In the genomic region with DNA sequence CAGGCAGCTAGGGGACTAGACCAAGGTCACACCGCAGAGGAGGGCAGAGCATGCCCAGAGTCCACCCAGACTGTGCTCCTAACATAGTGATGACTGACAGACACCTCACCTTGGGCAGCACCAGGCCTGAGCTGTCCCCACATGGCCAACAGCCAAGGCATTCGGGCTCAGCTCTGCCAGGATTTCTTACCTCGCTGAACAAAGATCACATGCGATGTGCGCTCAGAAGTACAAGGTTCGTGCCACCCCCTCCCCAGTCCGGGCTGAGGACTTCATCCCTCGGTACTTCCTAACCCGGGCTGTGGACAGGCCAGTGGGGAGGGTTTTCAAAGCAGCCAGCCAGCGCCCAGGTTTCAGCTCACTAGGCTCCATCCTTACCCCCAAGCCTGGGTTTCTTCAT, we compare ENCODE assay signal across 10 mouse cellular contexts. TPM values are rescaled to one million over a fixed set of nuclear protein-coding genes. Genes with fewer than 3 reads are reported as not detected.
DNase-seq lines count a peak whose midpoint lies in the region; ATAC-seq and TF ChIP-seq lines count a peak whose summit lies in the region.
"Had no signal": no experiment of that assay in that cellular context is flagged by ENCODE, and none has a peak within 500 bp of the region (broad histone marks: within the 10 kb centered on the region; RNA-seq: fewer than 3 reads in every experiment).

No protein-coding gene starts in this region.

- H3K36me3 ChIP-seq in E14TG2a.4 (ENCODE audit: insufficient read depth, low read length): peaks cover 4% of the 10 kb centered on the region; the same call in 1 of the 2 replicates
- no peaks in the 10 kb centered on the region for H3K36me3 ChIP-seq in hindbrain, embryonic 11.5 days (ENCODE audit: control insufficient read depth, insufficient read depth, low read length)

- no peak for ATAC-seq in hindbrain, embryonic 11.5 days (ENCODE audit: low FRiP score)
- ATAC-seq: activated CD4-positive, CD25-positive, alpha-beta regulatory T cell, adult 4 months had no signal

- H3K4me2 ChIP-seq in hindbrain, embryonic 11.5 days (replicated peaks; ENCODE audit: low read depth, low read length): no peak overlapping the region; the same call in 1 of the 2 replicates

- H3K27me3 ChIP-seq in E14TG2a.4 (ENCODE audit: insufficient read depth, low read length): peaks cover 66% of the 10 kb centered on the region
- peaks cover 37% of the 10 kb centered on the region for H3K27me3 ChIP-seq in hindbrain, embryonic 11.5 days (ENCODE audit: control insufficient read depth, insufficient read depth, low read length)

- H3K9ac ChIP-seq in hindbrain, embryonic 11.5 days (ENCODE audit: low read depth, low read length): no peak overlapping the region

- H3K4me1 ChIP-seq in E14TG2a.4 (replicated peaks; ENCODE audit: low read depth, low read length): peaks cover 19% of the 10 kb centered on the region
- H3K4me1 ChIP-seq in hindbrain, embryonic 11.5 days (replicated peaks; ENCODE audit: control insufficient read depth, insufficient read depth, low read length): peaks cover 4% of the 10 kb centered on the region; the same call in 1 of the 2 replicates

- H3K9me3 ChIP-seq in E14TG2a.4 (ENCODE audit: low read length): peaks cover 4% of the 10 kb centered on the region; the same call in 1 of the 2 replicates
- no peaks in the 10 kb centered on the region for H3K9me3 ChIP-seq in hindbrain, embryonic 11.5 days (ENCODE audit: control insufficient read depth, low read length)

- 33% methylated on average over 10 of the region's 10 CpGs for WGBS in hindbrain, embryonic 11.5 days

- H3K27ac ChIP-seq in hindbrain, embryonic 11.5 days (ENCODE audit: low read depth, low read length): no peak overlapping the region

- no peak for TF ChIP-seq CTCF in E14TG2a.4 (conservative IDR thresholded peaks at IDR 0.05; ENCODE audit: low read length)

- peak overlapping the region; percentile 78 for H3K4me3 ChIP-seq in E14TG2a.4 (replicated peaks; ENCODE audit: low read length)
- H3K4me3 ChIP-seq in hindbrain, embryonic 11.5 days (ENCODE audit: low read depth, low read length): peak overlapping the region; percentile 34; the same call in 1 of the 2 replicates
- H3K4me3 ChIP-seq: myocyte had no signal

- peak; percentile 67 for DNase-seq in 3134 (ENCODE audit: extremely low read depth, insufficient read length, low spot score)
- no peak for DNase-seq in hindbrain, embryonic 11.5 days (ENCODE audit: low spot score)
- peak; percentile 64 to 80 for DNase-seq in kidney, postnatal 4 days
- DNase-seq in right cerebral cortex, adult 2 months (ENCODE audit: low spot score in 2 of 2): no peak
- no peak for DNase-seq in embryo, embryonic 11 days
- no peak for DNase-seq in gastrocnemius, postnatal 4 days (ENCODE audit: low spot score in 2 of 2)
- DNase-seq in ovary, adult 18-20 months (ENCODE audit: low spot score): no peak

RNA-seq across cellular contexts. Expression of gene Trpv4, which starts 0.8 kb away (rescaled TPM):
- 0.38 and 0.85 TPM in 2 replicates for polyA plus RNA-seq in hindbrain, embryonic 11.5 days (2014; fragmentation: Nextera tagmentation; extraction: Ambion mirVana)
- 1 to 10 TPM; 1.6 to 1.8 TPM for total RNA-seq in gastrocnemius, postnatal 4 days (2021)

RNA-seq across cellular contexts. Expression of gene Gltp, which starts 33.4 kb away (rescaled TPM):
- 62.6 and 64.4 TPM in 2 replicates for polyA plus RNA-seq in hindbrain, embryonic 11.5 days (2014; fragmentation: Nextera tagmentation; extraction: Ambion mirVana)
- 10 to 100 TPM; 26.4 to 31.8 TPM for total RNA-seq in gastrocnemius, postnatal 4 days (2021)

RNA-seq across cellular contexts. Expression of gene Tchp, which starts 50.1 kb away (rescaled TPM):
- polyA plus RNA-seq in hindbrain, embryonic 11.5 days (2014; fragmentation: Nextera tagmentation; extraction: Ambion mirVana): 13.3 and 15.8 TPM in 2 replicates
- 1 to 10 TPM; 6.3 to 6.9 TPM for total RNA-seq in gastrocnemius, postnatal 4 days (2021)

Comparison
In these comparisons a context has a peak if more than half of its experiments do, and no peak if none do; other contexts are left out.
1. DNase-seq: peak in 3134 (single experiment) and kidney, postnatal 4 days (2 of 2); none in hindbrain, embryonic 11.5 days (single experiment), right cerebral cortex, adult 2 months (0 of 2), embryo, embryonic 11 days (single experiment), gastrocnemius, postnatal 4 days (0 of 2) and ovary, adult 18-20 months (single experiment).